9 mouse cellular contexts compared by ENCODE assay signal in genomic region chr1:119997644-119998043, GRCm38 (mm10). TPM values are rescaled to one million over a fixed set of nuclear protein-coding genes. Genes with fewer than 3 reads are reported as not detected.
DNase-seq lines count a peak whose midpoint lies in the region; ATAC-seq and TF ChIP-seq lines count a peak whose summit lies in the region.
"Had no signal": no experiment of that assay in that cellular context is flagged by ENCODE, and none has a peak within 500 bp of the region (broad histone marks: within the 10 kb centered on the region; RNA-seq: fewer than 3 reads in every experiment).

No protein-coding gene starts in this region.

- H3K4me3 ChIP-seq in heart, embryonic 13.5 days: peak overlapping the region; percentile 61
- H3K4me3 ChIP-seq in embryonic facial prominence, embryonic 12.5 days: peak overlapping the region; percentile 45; the same call in 1 of the 2 replicates
- no peak overlapping the region for H3K4me3 ChIP-seq in kidney, adult 2 months (ENCODE audit: insufficient read depth, low read depth, low read length)
- H3K4me3 ChIP-seq in lung, postnatal 0 days (ENCODE audit: low read depth, low read length): peak overlapping the region; percentile 49; the same call in 1 of the 2 replicates

- no peaks in the 10 kb centered on the region for H3K9me3 ChIP-seq in heart, embryonic 13.5 days
- H3K9me3 ChIP-seq in embryonic facial prominence, embryonic 12.5 days: no peaks in the 10 kb centered on the region
- no peaks in the 10 kb centered on the region for H3K9me3 ChIP-seq in lung, postnatal 0 days (ENCODE audit: low read length)

- H3K9ac ChIP-seq in heart, embryonic 13.5 days: peak overlapping the region; percentile 72; the same call in 1 of the 2 replicates
- no peak overlapping the region for H3K9ac ChIP-seq in embryonic facial prominence, embryonic 12.5 days
- no peak overlapping the region for H3K9ac ChIP-seq in lung, postnatal 0 days (replicated peaks; ENCODE audit: low read depth)

- TF ChIP-seq EP300 in lung, postnatal 0 days (IDR thresholded peaks at IDR 0.05): no peak

- H3K36me3 ChIP-seq in heart, embryonic 13.5 days: no peaks in the 10 kb centered on the region
- H3K36me3 ChIP-seq in embryonic facial prominence, embryonic 12.5 days: no peaks in the 10 kb centered on the region
- no peaks in the 10 kb centered on the region for H3K36me3 ChIP-seq in kidney, adult 2 months (ENCODE audit: control insufficient read depth, insufficient read depth, low read length)
- no peaks in the 10 kb centered on the region for H3K36me3 ChIP-seq in lung, postnatal 0 days (ENCODE audit: insufficient read depth, low read length)

- TF ChIP-seq POLR2A in kidney, adult 2 months (IDR thresholded peaks at IDR 0.05; ENCODE audit: low read depth, low read length): no peak

- H3K27me3 ChIP-seq in heart, embryonic 13.5 days (replicated peaks): 0 out of 2 replicates have a peak, but pooled peaks cover 1% of the 10 kb centered on the region
- H3K27me3 ChIP-seq in embryonic facial prominence, embryonic 12.5 days: no peaks in the 10 kb centered on the region
- no peaks in the 10 kb centered on the region for H3K27me3 ChIP-seq in kidney, adult 2 months (replicated peaks; ENCODE audit: control insufficient read depth, insufficient read depth, low read length)
- H3K27me3 ChIP-seq in lung, postnatal 0 days (replicated peaks; ENCODE audit: insufficient read depth, low read length): no peaks in the 10 kb centered on the region

- peak overlapping the region; percentile 79 for H3K4me2 ChIP-seq in heart, embryonic 13.5 days
- H3K4me2 ChIP-seq in embryonic facial prominence, embryonic 12.5 days (replicated peaks): peak overlapping the region; percentile 62
- H3K4me2 ChIP-seq in lung, postnatal 0 days (replicated peaks; ENCODE audit: low read depth, low read length): peak overlapping the region; percentile 72

- ATAC-seq in heart, embryonic 13.5 days (ENCODE audit: extremely low read depth, insufficient number of reproducible peaks, low FRiP score, low TSS enrichment): no peak; the same call in 1 of the 2 replicates
- ATAC-seq in embryonic facial prominence, embryonic 12.5 days (ENCODE audit: insufficient number of reproducible peaks, insufficient read depth, low FRiP score, low TSS enrichment): no peak
- ATAC-seq in lung, postnatal 0 days: peak; percentile 30

- peaks cover 5% of the 10 kb centered on the region for H3K4me1 ChIP-seq in heart, embryonic 13.5 days
- no peaks in the 10 kb centered on the region for H3K4me1 ChIP-seq in embryonic facial prominence, embryonic 12.5 days
- peaks cover 4% of the 10 kb centered on the region; the same call in 1 of the 2 replicates for H3K4me1 ChIP-seq in kidney, adult 2 months (ENCODE audit: control insufficient read depth, insufficient read depth, low read length)
- no peaks in the 10 kb centered on the region for H3K4me1 ChIP-seq in lung, postnatal 0 days (ENCODE audit: insufficient read depth, low read depth, low read length)

- H3K27ac ChIP-seq in heart, embryonic 13.5 days (replicated peaks): no peak overlapping the region
- no peak overlapping the region for H3K27ac ChIP-seq in embryonic facial prominence, embryonic 12.5 days
- H3K27ac ChIP-seq in kidney, adult 2 months (ENCODE audit: insufficient read depth, low read depth, low read length): no peak overlapping the region
- H3K27ac ChIP-seq in lung, postnatal 0 days (ENCODE audit: low read length): no peak overlapping the region

- intact Hi-C loops in heart, postnatal 14 days (cut with DNase I): no loop called here

- WGBS in heart, embryonic 13.5 days: 23% methylated on average over 5 of the region's 5 CpGs
- WGBS in embryonic facial prominence, embryonic 12.5 days: 28% methylated on average over 5 of the region's 5 CpGs
- WGBS in kidney, adult 2 months: 27% methylated on average over 5 of the region's 5 CpGs
- WGBS in lung, postnatal 0 days: 16% methylated on average over 5 of the region's 5 CpGs

- no peak for DNase-seq in heart, postnatal 14 days
- DNase-seq in kidney, adult 2 months: peak; percentile 81
- no peak for DNase-seq in lung, postnatal 0 days (ENCODE audit: low spot score)
- DNase-seq in yolk sac, embryonic 10.5 days (ENCODE audit: low spot score): peak; percentile 76
- no peak for DNase-seq in cerebellum, adult 18-20 months
- DNase-seq in thymus, postnatal 0 days (ENCODE audit: low spot score): no peak

- peak; percentile 45 for TF ChIP-seq CTCF in kidney, adult 2 months (conservative IDR thresholded peaks at IDR 0.05; ENCODE audit: insufficient read depth, insufficient read length, low read depth, low read length)
- TF ChIP-seq CTCF in lung, postnatal 0 days (IDR thresholded peaks at IDR 0.05): peak; percentile 53

RNA-seq across cellular contexts. Expression of gene Cfap221, which starts 0.6 kb away (rescaled TPM):
- polyA plus RNA-seq in heart, embryonic 13.5 days (2015; fragmentation: Nextera tagmentation; extraction: Ambion mirVana): not detected in 2 replicates
- total RNA-seq in heart, postnatal 14 days (2021): not detected
- polyA plus RNA-seq in embryonic facial prominence, embryonic 12.5 days (2016; fragmentation: Nextera tagmentation; extraction: Ambion mirVana): 0.27 TPM in 1 of 2 replicates, not detected in the other
- not detected in 2 replicates for polyA plus RNA-seq in kidney, adult 2 months (2012; rRNA removed)
- polyA plus RNA-seq in lung, postnatal 0 days (2015; fragmentation: Nextera tagmentation; extraction: Ambion mirVana): 0.39 and 1.7 TPM in 2 replicates
- 0.07 TPM in 1 of 2 replicates, not detected in the other for polyA plus RNA-seq in thymus, postnatal 0 days (2015; fragmentation: Nextera tagmentation; extraction: Ambion mirVana)
- polyA plus RNA-seq: large intestine, adult 2 months had no signal

RNA-seq across cellular contexts. Expression of gene Sctr, which starts 9.1 kb away (rescaled TPM):
- polyA plus RNA-seq in heart, embryonic 13.5 days (2015; fragmentation: Nextera tagmentation; extraction: Ambion mirVana): 0.09 TPM in 2 replicates
- total RNA-seq in heart, postnatal 14 days (2021): under 1 TPM in 1 of 2 experiments, not detected in 1; 0.24 TPM
- 0.20 and 0.47 TPM in 2 replicates for polyA plus RNA-seq in embryonic facial prominence, embryonic 12.5 days (2016; fragmentation: Nextera tagmentation; extraction: Ambion mirVana)
- 1.4 and 2.0 TPM in 2 replicates for polyA plus RNA-seq in kidney, adult 2 months (2012; rRNA removed)
- polyA plus RNA-seq in lung, postnatal 0 days (2015; fragmentation: Nextera tagmentation; extraction: Ambion mirVana): 0.14 TPM in 2 replicates
- polyA plus RNA-seq in thymus, postnatal 0 days (2015; fragmentation: Nextera tagmentation; extraction: Ambion mirVana): 0.23 TPM in 1 of 2 replicates, not detected in the other

Comparison
In these comparisons a context has a peak if more than half of its experiments do, and no peak if none do; other contexts are left out.
1. DNase-seq: peak in kidney, adult 2 months (single experiment) and yolk sac, embryonic 10.5 days (single experiment); none in heart, postnatal 14 days (0 of 2), lung, postnatal 0 days (single experiment), cerebellum, adult 18-20 months (0 of 2) and thymus, postnatal 0 days (single experiment).
2. Peak in every context shown above with its lines, with median percentiles within 50 percentile points of each other: H3K4me2 ChIP-seq.